Mouse (Mus musculus): ENCODE results near the gene Rcvrn.

DNA sequence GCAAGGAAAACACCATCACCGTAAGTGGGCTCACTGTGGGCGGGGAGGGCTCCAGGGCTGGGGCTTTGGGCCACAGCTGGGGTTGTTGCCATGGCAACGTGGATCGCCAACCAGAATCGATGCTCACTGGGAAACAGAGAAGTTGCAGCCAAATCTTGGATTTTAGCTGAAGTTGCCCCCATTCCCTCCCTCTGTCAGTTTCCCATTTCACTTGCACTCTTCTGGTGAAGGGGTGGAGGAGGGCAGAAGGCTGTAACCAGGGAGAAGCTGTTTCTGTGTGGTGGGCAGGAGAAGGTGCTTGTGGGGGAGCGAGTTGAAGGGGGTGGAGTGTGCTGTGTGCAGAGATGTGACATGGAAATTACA is 42.3 kb upstream of the Rcvrn start:
- TF ChIP-seq CTCF (IDR thresholded peaks at IDR 0.05; ENCODE audit: low read depth) = no peak
- TF ChIP-seq EP300 (optimal IDR thresholded peaks at IDR 0.05) = no peak
